Mouse (Mus musculus) right cerebral cortex, postnatal 25 days (tissue): ENCODE measurements around the gene Acap1.

Experiments used
- DNase-seq: peaks from one replicate; pipeline ENCODE4 v3.0.0; 2022

Acap1 gene

GRCm38 (mm10) chr11:69900471-69901405 lies 5.4 kb upstream of the Acap1 start, which contains the start of the genes 2810408A11Rik and Neurl4:
Gene 2810408A11Rik (minus strand): TSS chr11:69900987.
Gene Neurl4 (plus strand): TSS chr11:69901072.
- DNase-seq = peak; percentile 87

DNA sequence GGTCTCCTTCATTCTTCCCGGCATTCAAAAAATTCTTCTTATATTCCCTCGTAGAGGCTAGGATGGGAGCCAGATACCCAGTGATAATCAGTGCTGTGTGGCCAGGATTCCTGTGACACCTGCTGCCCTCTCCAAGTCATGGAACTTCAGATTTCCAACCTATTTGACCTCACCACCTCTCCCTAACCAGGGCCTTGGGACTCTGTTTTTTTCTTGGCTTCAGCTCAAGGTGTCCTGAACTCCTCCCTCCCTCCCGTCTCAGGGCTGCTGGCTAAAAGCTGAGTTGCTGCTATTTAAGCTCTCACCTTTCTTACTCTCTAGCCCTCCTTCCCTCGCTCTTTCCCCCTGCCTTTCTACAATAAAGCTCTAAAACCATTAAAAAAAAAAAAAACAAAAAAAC lies 4.5 kb upstream of the Acap1 start:
- DNase-seq = no peak

DNA sequence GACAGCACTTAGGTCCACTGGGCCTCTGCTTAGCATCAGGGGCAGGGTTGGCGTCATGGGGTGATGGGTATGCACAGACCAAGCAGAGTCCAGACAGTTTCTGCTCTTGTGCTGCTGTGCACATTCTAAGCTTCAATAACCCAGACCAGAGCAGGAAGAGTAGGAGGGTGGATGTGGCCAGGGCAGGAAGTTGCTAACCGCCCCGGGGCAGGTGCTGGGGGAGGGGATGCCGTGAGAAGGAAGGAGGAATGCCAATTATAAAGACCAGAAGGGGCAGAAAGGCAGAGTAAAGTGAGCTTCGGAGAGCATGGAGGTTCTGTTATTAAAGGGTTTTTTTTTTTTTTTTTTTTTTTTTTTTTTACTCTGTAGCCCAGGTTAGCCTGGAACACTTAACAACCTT lies 668 bp downstream of the Acap1 start:
- DNase-seq = no peak

DNA sequence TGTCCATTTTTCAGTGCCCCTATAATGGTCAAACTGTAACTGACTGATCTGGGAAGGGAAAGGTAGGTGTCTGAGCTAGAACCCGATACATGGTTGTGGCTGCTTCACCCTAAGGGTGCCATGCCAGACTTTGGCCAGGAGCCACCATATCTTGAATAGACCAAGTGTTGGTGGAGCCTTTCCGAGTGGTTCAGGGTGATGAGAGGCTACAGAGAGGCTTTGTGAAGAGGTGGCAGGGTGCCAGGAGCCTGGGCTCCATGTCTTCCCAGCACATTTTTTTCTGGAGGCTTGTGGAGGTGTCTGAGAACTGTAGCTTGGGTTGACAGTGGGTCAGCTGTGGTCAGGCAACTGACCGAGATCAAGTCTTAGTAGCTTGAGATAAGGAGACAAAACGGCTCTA lies 3.9 kb downstream of the Acap1 start:
- no peak for DNase-seq

- no peak for DNase-seq
Measured at GRCm38 (mm10) chr11:69886907-69887635, 8.3 kb downstream of the Acap1 start.

- DNase-seq = no peak
Measured at GRCm38 (mm10) chr11:69884663-69885062, 10.7 kb downstream of the Acap1 start.

DNA sequence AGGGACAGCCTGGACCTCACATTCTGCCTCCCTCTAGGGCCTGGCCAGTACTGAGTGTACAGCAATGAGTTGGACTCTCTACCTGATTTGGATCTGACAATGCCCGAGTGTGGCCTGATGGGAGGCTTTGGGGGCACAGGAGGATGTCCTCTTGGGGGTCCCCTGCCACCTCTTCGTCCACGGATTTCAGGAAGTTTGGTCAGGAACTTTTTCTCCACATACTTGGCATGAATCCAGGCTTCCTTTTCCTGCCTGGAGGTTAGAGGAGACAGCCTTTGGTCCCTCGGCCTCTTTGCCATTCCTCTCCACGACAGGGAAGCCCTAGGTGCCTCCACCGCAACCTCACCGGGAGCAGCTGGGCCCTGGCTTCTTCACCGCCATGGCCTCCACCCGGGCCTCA lies 11.1 kb downstream of the Acap1 start:
- DNase-seq = no peak

GRCm38 (mm10) chr11:69883527-69884151 lies 11.7 kb downstream of the Acap1 start:
- DNase-seq = no peak

DNA sequence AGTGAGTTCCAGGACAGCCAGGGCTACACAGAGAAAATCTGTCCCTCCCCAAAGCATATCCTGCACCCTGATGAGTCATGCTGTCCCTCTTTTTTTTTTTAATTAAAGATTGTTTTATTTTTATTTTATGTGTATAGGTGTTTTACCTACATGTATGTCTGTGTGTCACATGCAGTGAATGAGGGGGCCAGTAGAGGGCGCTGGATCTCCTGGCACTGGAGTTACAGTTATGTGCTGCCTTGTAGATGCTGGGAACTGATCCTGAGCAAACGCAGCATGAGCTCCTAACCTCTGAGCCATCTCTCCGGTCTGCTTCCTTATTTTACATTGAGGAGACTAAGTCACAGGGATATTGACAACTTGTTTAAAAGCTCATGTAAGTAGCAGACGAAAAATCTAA lies 12.3 kb downstream of the Acap1 start:
- no peak for DNase-seq

- no peak for DNase-seq
Measured at GRCm38 (mm10) chr11:69881787-69882670, 13.3 kb downstream of the Acap1 start.

- DNase-seq = peak; percentile 74
Measured at GRCm38 (mm10) chr11:69880853-69881603, 14.3 kb downstream of the Acap1 start, which contains the start of gene Kctd11. Gene Kctd11 (minus strand): TSS chr11:69881406.

- DNase-seq = peak; percentile 25
Measured at GRCm38 (mm10) chr11:69880506-69880852, 14.9 kb downstream of the Acap1 start.

DNA sequence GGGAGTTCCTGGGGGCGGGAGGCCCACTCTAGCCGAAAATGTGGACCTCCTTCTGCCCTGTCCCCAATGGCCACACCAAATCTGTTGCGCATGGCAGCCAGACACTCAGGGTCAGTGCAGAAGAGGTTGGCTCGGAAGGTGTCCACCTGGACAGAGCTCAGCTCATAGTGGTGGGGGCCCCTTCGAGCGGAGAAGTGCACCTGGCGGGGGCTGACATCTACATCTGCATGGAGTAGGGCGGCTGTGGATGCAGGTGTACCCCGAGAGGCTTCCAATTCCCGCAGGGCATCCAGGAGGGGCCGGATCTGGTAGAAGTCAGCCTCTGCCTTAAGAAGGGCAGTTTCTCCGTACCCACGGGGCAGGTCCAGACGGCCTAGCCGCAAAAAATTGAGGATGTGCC lies 15.6 kb downstream of the Acap1 start:
- DNase-seq = no peak

- DNase-seq = no peak
Measured at GRCm38 (mm10) chr11:69878952-69879351, 16.4 kb downstream of the Acap1 start.

- no peak for DNase-seq
Measured at GRCm38 (mm10) chr11:69878399-69878798, 16.9 kb downstream of the Acap1 start.

- DNase-seq = no peak
Measured at GRCm38 (mm10) chr11:69877878-69878277, 17.5 kb downstream of the Acap1 start, which contains the start of gene Tmem95. Gene Tmem95 (minus strand): TSS chr11:69878018.

GRCm38 (mm10) chr11:69876867-69877266 lies 18.5 kb downstream of the Acap1 start:
- DNase-seq = peak; percentile 62

DNA sequence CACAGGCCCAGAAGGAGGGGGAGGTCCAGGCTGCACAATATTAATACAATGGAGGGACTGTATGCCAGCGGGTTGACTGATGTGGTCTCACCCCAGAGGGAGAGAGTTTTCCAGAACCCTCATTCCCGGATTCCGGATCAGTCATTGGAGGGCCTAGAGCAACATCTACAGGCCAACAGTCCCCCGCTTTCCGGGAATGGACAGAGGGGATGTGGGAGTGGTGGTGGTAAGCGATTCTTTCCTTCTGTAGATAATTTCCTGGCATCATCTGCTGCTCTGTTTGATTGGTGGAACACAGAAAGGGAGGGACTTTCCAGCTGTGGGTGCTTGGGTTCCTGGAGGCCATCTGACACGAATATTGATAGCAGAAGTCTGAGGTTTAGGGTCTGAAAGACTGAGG lies 19.2 kb downstream of the Acap1 start:
- no peak for DNase-seq

DNA sequence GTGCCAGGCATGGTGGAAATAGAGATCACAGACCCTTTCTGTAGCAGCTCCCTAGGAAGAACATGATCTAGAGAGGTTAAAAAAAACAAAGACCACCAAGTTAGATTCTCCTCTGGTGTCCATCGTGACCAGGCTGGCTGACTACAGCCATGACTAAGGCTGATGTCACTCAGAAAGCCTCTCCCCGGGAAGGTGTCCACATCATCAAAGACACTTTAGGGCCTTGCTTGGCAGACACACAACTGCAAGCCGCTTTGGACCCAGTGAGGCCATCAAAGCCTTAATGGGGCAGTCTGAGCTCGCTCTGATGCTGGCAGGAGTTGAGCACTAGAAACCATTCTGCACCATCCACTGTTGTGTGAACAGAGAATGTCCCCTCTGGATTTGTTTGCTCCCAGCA lies 22.9 kb downstream of the Acap1 start:
- no peak for DNase-seq

GRCm38 (mm10) chr11:69871822-69872221 lies 23.5 kb downstream of the Acap1 start:
- no peak for DNase-seq

DNA sequence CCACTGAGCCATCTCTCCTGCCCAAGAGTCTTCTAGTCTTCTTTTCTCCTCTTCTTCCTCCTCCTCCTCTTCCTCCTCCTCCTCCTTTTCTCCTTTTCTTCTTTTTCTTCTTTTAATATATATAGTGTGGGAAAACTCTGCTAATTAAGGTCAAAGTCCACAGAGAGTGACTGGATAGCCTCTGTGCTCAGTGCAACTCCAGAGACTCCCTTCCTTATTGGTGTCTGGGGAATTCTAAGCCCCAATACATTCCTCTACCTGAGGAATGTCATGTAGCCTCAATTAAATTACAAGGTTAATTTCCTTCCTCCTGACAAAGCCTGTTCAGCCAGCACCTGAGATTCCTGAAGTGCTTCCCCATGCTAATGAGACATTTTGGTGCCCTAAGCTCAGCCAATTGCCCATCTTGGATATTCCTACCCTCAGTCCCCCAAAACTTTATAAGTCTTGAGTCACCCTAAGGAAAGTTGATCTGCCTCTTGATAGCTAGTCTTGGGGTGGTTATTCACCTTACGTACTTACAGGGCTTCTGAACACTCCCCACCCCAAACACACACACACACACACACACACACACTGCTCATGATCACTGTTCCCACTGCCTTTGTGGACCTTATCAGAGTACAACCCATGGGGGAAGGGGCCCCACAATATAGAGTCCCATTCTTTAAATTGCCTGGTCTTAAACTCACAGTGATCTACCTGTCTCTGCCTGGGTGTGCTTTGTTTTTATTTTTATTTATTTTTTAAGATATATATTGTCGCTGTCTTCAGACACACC lies 24.9 kb downstream of the Acap1 start:
- no peak for DNase-seq
